Mouse (Mus musculus): ENCODE measurements at regions not wholly inside any gene's neighbourhood (a gene's known extent, or its start where the extent isn't known, plus 50 kb on each side); places are given as distances from the start of the nearest gene placed in this dataset.

DNA sequence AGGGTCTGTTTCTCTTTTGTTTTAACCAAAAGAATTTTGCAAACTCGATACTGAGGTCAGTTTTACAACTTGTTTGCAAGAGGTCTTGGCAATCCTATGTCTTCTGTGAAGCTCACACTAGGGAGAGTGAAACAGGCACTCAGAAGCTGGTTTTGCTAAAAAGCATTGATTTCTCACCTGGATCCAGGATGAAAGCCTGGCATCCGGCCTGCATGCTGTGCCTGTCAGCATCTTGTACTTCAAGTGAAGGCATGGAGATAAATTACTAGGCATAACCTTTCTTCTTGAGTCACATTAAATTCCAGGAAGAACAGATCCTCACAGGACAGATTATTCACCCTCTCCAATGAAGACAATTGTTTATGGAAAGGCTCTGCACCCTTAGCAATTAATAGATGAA is 477.5 kb downstream of the Btbd3 start:
- no peak overlapping the region for H3K4me2 ChIP-seq
- ATAC-seq (replicated peaks): no peak
- H3K9ac ChIP-seq: no peak overlapping the region
- no peaks in the 10 kb centered on the region for H3K36me3 ChIP-seq (replicated peaks)
- 73% methylated on average over 2 of the region's 2 CpGs for WGBS
- H3K4me1 ChIP-seq: no peaks in the 10 kb centered on the region
- H3K4me3 ChIP-seq: no peak overlapping the region
- H3K9me3 ChIP-seq: no peaks in the 10 kb centered on the region
- no peak overlapping the region for H3K27ac ChIP-seq
- no peaks in the 10 kb centered on the region for H3K27me3 ChIP-seq (replicated peaks)

DNA sequence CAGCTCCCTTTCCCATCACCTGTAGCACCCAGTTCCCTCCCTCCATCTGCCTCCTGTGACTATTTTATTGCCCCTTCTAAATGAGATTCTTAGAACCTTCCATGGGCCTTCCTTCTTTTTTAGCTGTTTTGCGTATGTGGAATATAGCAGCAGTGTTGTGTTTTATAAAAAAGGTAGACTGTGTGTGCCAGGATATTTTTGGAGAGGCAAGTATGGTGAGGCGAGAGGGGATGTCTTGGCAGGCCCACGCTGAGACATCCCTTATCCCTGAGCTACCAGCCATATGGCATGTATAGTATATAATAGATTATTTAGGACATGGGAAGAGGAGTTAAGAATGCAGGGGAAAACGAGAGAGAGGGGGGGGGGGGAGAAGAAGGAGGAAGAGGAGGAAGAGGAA is 488.4 kb downstream of the Btbd3 start:
- ATAC-seq (replicated peaks): no peak
- H3K4me2 ChIP-seq: no peak overlapping the region
- 89% methylated on average over 4 of the region's 4 CpGs for WGBS

GRCm38 (mm10) chr2:138760439-138760963 is 504.1 kb downstream of the Btbd3 start:
- no peak overlapping the region for H3K4me2 ChIP-seq
- no peak overlapping the region for H3K9ac ChIP-seq
- WGBS: 84% methylated on average over 3 of the region's 3 CpGs
- H3K4me1 ChIP-seq: no peaks in the 10 kb centered on the region
- H3K27me3 ChIP-seq (replicated peaks): no peaks in the 10 kb centered on the region
- H3K27ac ChIP-seq: no peak overlapping the region
- no peaks in the 10 kb centered on the region for H3K9me3 ChIP-seq
- no peak overlapping the region for H3K4me3 ChIP-seq
- ATAC-seq (replicated peaks): no peak
- no peaks in the 10 kb centered on the region for H3K36me3 ChIP-seq (replicated peaks)

More for the DNA sequence above, 488.4 kb downstream of the Btbd3 start:
- no peak overlapping the region for H3K4me3 ChIP-seq
- H3K9me3 ChIP-seq: no peaks in the 10 kb centered on the region
- no peaks in the 10 kb centered on the region for H3K4me1 ChIP-seq
- no peaks in the 10 kb centered on the region for H3K27me3 ChIP-seq (replicated peaks)
- no peak overlapping the region for H3K27ac ChIP-seq
- no peak overlapping the region for H3K9ac ChIP-seq
- no peaks in the 10 kb centered on the region for H3K36me3 ChIP-seq (replicated peaks)

GRCm38 (mm10) chr2:138761400-138761799 is 505.0 kb downstream of the Btbd3 start:
- no peaks in the 10 kb centered on the region; the same call in none of the 2 replicates for H3K4me1 ChIP-seq
- H3K36me3 ChIP-seq (replicated peaks): no peaks in the 10 kb centered on the region
- H3K9ac ChIP-seq: no peak overlapping the region
- H3K27ac ChIP-seq: no peak overlapping the region
- H3K4me2 ChIP-seq: no peak overlapping the region
- H3K9me3 ChIP-seq: no peaks in the 10 kb centered on the region
- no peaks in the 10 kb centered on the region for H3K27me3 ChIP-seq (replicated peaks)
- ATAC-seq (replicated peaks): no peak
- no peak overlapping the region for H3K4me3 ChIP-seq
- 97% methylated on average over 1 of the region's 1 CpGs for WGBS

DNA sequence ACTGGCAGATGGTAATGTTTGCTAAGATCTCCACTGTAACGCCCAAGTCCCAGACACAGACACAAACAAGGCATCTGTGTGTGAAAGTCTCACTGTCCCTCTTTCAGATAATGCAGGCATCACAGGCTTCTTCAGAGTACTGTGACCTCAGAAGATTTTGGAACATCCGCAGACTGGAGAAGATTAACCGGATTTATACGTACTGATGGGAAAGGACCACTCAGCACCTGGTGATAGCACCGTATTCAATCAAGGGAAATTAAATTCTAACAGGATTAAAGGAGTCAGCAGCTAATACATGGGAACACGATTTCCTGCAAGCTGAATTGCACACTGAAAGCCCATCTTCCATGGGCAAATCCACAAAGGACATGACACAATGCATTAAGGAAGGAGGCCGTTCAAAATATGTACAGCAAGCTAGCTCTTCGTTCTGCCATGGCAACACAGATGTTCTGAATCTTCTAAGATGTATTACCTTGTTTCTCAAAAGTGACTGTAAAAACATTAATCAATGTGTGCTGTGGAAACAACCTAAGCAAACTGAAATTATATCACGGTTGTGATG is 510.0 kb downstream of the Btbd3 start:
- ATAC-seq (replicated peaks): peak; percentile 73
- no peak overlapping the region for H3K9ac ChIP-seq
- no peak overlapping the region for H3K4me3 ChIP-seq
- H3K9me3 ChIP-seq: no peaks in the 10 kb centered on the region
- 33% methylated on average over 9 of the region's 9 CpGs for WGBS
- no peaks in the 10 kb centered on the region for H3K36me3 ChIP-seq (replicated peaks)
- no peak overlapping the region for H3K27ac ChIP-seq
- no peak overlapping the region for H3K4me2 ChIP-seq
- peaks cover 3% of the 10 kb centered on the region for H3K4me1 ChIP-seq
- no peaks in the 10 kb centered on the region for H3K27me3 ChIP-seq (replicated peaks)

DNA sequence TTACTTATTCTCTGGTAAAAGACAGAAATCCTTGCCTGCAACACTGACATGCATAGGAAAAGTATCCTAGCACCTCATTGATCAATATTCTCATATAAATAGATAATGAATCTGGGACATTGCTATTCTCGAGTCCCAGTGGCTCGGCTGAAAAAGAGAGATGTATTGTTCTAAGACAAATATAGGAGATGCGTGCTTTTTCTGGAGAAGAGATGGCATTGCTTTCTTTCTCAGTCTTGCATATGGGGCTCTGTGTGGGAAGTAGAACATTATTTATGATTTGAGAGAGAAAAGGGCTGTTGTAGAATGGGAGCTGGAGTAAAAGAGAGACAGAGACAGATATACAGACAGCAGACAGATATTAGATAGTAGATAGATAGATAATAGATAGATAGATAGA is 527.4 kb downstream of the Btbd3 start:
- no peak for ATAC-seq (replicated peaks)
- H3K27me3 ChIP-seq (replicated peaks): no peaks in the 10 kb centered on the region
- no peak overlapping the region for H3K4me3 ChIP-seq
- H3K9ac ChIP-seq: no peak overlapping the region
- no peak overlapping the region for H3K4me2 ChIP-seq
- H3K36me3 ChIP-seq (replicated peaks): no peaks in the 10 kb centered on the region
- H3K9me3 ChIP-seq: no peaks in the 10 kb centered on the region
- H3K4me1 ChIP-seq: no peaks in the 10 kb centered on the region
- 67% methylated on average over 3 of the region's 3 CpGs for WGBS
- H3K27ac ChIP-seq: no peak overlapping the region

DNA sequence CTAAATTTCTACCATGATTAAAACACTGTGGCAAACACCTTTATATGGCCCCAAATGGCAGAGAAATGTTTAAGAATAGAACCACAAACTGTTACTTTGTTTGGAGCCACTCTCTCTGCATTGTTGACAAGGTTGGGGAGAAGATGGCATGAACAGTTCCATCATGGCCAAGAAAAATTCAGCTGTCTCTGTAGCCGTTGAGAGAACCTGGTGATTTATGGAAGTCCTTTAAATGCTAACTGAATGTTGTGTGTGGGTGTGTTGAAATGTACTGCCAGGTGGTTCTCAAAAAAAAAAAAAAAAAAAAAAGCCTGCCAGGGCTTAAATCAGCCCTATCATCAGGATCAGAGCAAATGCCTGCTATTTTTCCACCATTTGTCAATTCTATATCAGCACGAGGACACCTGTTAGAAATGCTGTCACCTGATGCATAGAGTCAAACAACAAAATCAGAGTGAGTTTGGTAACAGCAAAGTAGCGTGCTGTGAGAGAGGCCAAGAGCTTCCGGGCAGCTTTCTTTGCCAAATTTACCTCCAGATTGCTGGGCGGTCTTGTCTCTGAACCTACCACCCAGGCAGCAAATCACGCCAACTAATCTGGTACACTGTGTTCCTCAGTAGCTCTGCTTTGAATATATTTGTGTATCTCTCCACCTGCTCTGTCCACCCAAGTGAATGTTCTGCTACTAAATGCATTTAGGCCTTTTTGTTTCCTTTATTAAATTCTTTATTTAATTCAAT is 536.5 kb downstream of the Btbd3 start:
- Histone ChIP-seq H3K4me2 (no peak overlapping the region), H3K4me1 (no peaks in the 10 kb centered on the region), H3K36me3 (replicated peaks) (no peaks in the 10 kb centered on the region), H3K27me3 (replicated peaks) (no peaks in the 10 kb centered on the region), H3K9me3 (no peaks in the 10 kb centered on the region), H3K27ac (no peak overlapping the region), H3K9ac (no peak overlapping the region), H3K4me3 (no peak overlapping the region)
- WGBS: 88% methylated on average over 6 of the region's 6 CpGs
- no peak for ATAC-seq (replicated peaks)

DNA sequence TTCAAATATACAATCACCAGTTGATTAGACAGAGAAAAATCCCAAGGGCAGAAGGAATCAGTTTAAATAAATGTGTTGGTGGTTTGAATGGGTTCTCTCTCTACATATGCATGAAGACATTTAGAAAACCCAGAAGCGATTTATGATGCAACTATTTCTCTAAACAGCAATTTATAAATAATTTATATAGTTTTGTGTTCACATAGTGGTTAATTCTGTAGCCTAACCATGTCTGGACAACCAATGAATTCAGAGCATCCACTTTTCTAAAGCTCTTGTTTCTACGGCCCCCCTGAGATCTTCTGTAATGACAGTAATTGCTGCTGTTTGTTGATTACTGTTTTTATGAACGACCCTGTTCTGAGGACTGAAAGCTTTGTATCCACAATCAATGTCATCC is 549.8 kb downstream of the Btbd3 start:
- no peak overlapping the region for H3K4me3 ChIP-seq
- H3K36me3 ChIP-seq (replicated peaks): no peaks in the 10 kb centered on the region
- no peak for ATAC-seq (replicated peaks)
- H3K9me3 ChIP-seq: no peaks in the 10 kb centered on the region
- H3K9ac ChIP-seq: no peak overlapping the region
- no peaks in the 10 kb centered on the region for H3K4me1 ChIP-seq
- H3K27ac ChIP-seq: no peak overlapping the region
- WGBS: 73% methylated on average over 3 of the region's 3 CpGs
- H3K4me2 ChIP-seq: no peak overlapping the region
- H3K27me3 ChIP-seq (replicated peaks): no peaks in the 10 kb centered on the region

DNA sequence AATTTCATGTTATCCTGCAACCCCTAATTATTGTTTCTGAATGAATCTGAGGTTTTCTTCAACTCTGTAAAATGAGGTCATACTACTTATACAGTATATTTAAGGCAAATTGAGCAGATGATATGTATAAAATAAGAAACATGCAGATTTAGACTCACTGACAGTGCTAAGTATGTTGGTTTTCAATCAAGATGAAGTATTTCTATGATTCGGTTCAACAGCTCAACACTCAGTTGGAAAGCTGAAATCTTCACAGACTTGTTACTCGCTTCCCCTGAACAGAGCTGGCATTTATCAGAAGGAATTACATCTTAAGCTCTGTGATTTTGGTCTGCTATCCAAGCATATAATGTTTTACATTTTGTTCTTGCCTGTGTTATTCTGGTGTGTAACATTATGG is 553.4 kb downstream of the Btbd3 start:
- H3K9ac ChIP-seq: no peak overlapping the region
- no peak overlapping the region for H3K4me3 ChIP-seq
- no peaks in the 10 kb centered on the region for H3K4me1 ChIP-seq
- no peak overlapping the region for H3K27ac ChIP-seq
- 89% methylated on average over 2 of the region's 2 CpGs for WGBS
- no peak for ATAC-seq (replicated peaks)
- no peaks in the 10 kb centered on the region for H3K9me3 ChIP-seq
- H3K27me3 ChIP-seq (replicated peaks): no peaks in the 10 kb centered on the region
- H3K4me2 ChIP-seq: no peak overlapping the region
- H3K36me3 ChIP-seq (replicated peaks): no peaks in the 10 kb centered on the region

DNA sequence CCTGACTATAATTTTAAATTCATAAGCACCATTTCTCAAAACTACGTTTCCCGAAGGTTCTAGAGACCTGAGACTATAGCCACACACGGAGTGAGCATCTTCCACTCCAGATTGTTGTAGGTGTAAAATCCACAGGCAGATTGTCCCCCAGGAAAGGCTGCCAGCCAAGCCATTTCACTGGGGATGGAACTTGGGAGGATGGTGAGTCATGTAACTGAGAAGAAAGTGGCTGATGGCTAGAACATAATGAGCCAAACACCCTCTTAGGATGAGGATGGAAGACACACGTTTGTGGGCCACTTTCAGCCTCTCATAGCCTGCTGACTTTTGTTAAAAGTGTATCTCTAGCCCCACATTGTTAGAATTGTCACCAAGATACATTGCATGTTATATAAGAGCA is 564.1 kb downstream of the Btbd3 start:
- Histone ChIP-seq H3K4me3 (no peak overlapping the region), H3K36me3 (replicated peaks) (no peaks in the 10 kb centered on the region), H3K9me3 (no peaks in the 10 kb centered on the region), H3K27ac (no peak overlapping the region), H3K4me2 (no peak overlapping the region), H3K27me3 (replicated peaks) (no peaks in the 10 kb centered on the region), H3K4me1 (no peaks in the 10 kb centered on the region), H3K9ac (no peak overlapping the region)
- 88% methylated on average over 4 of the region's 4 CpGs for WGBS
- ATAC-seq (replicated peaks): no peak

DNA sequence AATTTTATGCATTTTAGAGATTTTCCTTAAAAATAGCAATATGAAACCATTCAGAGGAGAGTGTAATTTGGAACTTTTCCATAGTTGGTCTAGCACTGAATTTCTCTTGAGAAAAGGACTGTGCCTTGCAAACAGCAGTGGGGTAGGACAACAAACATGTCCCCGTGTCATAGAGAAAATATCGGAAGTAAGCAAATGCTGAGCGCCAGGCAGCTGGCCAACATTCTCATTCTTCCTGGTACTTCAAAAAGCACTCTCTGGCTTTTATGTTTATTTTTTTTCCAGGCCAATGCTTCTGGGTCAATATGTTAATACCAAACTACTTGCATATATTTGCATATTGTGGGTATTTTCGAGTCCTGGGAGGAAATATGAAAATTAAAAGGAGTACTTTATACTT is 568.5 kb downstream of the Btbd3 start:
- no peak for ATAC-seq (replicated peaks)
- Histone ChIP-seq H3K4me1 (no peaks in the 10 kb centered on the region), H3K9me3 (no peaks in the 10 kb centered on the region), H3K4me3 (no peak overlapping the region), H3K9ac (no peak overlapping the region), H3K27ac (no peak overlapping the region), H3K4me2 (no peak overlapping the region), H3K27me3 (replicated peaks) (no peaks in the 10 kb centered on the region), H3K36me3 (replicated peaks) (no peaks in the 10 kb centered on the region)
- 56% methylated on average over 4 of the region's 4 CpGs for WGBS

DNA sequence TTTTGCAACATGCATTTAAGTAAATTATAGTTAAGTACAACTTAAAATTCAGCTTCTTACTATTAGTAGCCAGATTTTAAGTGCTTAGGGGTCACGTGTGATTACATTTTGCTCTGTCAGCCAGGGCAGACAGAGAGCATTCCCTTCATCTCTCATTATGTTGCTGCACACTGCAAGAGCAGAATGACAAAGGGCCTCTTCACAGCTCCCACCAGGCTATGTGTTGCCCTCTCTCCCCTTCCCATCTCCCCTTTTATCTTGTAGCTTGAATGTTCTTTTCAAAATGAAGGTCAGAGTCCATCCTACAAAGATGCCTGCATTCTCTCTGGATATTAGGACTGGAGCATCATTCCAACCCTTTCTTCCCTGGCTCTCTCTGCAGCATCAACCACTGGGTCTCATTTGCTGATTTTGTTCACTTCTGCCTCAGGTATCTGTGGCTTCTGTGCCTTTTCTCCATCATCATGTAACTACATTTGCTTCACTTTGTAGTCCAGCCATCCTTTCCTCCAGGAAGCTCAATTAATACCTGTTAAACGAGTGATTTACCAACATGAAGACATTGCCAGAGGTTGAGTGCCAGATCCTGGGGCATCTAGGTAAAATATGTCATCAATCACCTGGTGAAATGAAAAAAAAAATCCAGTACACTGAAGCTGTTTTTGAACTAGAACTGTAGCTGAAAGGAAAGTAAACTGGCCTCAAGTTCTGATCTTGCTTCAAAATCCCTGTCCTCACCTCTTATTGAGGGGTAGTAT is 571.6 kb downstream of the Btbd3 start:
- H3K9me3 ChIP-seq: no peaks in the 10 kb centered on the region
- H3K4me1 ChIP-seq: no peaks in the 10 kb centered on the region
- H3K9ac ChIP-seq: no peak overlapping the region
- ATAC-seq (replicated peaks): peak; percentile 77
- WGBS: 43% methylated on average over 2 of the region's 2 CpGs
- H3K36me3 ChIP-seq (replicated peaks): no peaks in the 10 kb centered on the region
- H3K27me3 ChIP-seq (replicated peaks): no peaks in the 10 kb centered on the region
- no peak overlapping the region for H3K4me2 ChIP-seq
- H3K4me3 ChIP-seq: no peak overlapping the region
- no peak overlapping the region for H3K27ac ChIP-seq

All from midbrain, embryonic 15.5 days (tissue).